Mouse (Mus musculus) right cerebral cortex, postnatal 4 days (tissue): ENCODE results near the gene Bmp2k.

Experiments
- DNase-seq: peaks from one replicate; pipeline ENCODE4 v3.0.0-alpha.2; 2022

The Bmp2k gene

DNA sequence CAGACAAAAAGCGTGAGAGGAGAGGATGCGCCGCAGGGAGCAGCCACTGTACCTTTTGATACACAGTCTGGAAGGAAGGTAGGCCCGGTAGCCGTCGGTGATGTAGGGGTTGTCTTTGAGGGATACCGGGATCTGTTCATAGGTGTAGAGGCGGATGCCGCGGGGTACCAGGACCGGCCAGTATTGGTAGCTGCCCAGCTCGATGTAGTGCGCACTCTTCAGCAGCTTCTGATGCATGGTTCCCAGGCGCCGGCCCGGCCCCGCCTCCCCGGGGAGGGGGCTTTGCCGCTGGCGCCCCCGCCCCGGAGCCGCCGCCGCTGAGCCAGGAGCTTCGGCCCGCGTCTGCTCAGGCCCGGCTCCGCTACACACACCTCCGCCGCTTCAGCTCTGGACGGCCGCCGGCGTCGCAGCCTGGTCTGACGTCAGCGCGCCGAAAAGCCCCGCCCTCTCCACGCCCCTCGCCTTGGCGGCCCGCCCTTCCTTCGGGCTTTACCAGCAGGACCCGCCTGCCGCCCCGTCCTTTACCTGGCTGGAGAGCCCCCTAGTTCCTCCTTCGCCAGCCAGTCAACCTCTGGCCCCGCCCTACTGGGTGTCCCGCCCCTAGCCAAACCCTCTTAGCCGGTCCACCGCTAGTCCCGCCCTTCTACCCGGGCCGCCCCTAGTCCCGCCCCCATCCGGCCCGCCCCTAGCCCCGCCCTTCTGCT, 113.9 kb downstream of the Bmp2k start, which contains the start of gene Paqr3:
Gene Paqr3 (minus strand): TSS at position 390 of the 704 bp plus-strand sequence.
- peak; percentile 98 for DNase-seq

DNA sequence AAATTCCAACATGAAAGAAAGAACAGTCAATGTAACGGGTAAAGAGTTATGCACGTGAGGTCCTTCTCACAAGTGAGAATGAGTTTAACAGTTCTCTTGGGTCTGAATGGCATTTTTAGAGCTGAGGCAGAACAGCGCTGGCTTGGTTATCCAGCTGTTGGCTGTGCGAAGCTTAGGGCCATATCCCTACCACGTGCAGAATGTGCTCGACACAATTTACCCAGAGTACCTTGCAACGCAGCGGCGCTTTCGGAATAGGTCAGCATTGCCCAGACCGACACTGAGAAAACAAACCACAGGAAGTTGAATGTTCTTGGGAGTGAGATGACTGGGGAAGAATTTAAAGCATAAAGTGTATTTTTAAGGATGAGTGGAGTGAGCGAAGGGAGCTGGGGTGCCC, 127.5 kb downstream of the Bmp2k start:
- no peak for DNase-seq

DNA sequence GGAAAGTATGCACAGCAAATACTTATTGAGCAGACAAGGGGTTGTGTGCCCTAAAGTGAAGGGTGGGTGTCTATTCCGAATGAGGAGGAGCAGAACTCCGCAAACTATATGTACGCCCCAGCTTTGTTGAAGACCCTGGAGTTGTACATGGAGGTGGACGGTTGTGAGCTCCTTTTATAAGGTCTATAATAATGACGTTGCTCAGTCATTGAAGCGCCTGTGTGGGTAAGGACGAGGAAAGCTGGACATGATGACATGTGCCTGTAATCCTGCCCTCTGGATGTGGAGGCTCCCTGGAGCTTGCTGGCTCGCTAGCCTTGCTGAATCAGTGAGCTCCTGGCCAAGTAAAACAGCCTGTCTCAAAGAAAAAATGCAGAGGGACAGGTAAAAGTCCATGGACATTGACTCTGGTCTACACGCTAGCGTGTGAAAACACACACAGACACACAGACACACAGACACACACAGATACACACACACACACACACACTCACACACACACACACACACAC, 128.0 kb downstream of the Bmp2k start:
- no peak for DNase-seq

DNA sequence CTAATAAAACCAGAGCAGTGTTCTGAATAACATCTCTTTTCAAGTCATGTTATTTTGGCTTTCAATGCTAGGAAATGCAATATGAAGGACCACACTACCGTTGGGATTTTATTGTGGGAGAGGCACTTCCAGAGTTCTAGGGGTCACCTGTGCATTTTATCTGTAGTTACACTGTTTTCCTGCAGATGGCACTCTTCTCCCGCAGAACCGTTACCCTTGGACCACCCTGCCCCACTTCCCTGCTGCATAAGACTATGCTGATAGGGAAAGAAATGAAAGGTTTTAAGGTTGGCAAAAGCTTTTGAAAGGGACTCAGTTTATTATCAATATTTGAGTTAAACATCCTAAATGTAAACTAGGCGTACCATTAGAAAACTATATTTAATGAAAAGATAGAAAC, 128.5 kb downstream of the Bmp2k start:
- DNase-seq: peak; percentile 47

DNA sequence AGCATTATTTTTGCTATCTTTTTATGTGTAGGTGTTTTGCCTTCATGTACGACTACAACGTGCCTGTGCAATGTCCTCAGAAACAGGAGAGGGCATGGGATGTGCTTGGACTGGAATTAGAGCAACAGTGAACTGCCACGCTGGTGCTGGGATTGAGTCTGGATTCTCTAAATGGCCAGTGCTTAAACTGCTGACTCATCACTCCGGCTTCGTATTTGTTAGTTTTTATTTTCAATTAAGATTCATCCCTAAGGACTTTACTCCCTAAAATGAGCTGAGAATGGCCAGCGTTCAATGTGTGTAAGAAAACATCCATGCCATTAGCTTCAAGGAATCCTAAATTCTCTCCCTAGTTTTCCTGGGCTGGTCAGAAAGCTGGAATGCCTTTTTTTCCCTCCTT, 129.8 kb downstream of the Bmp2k start:
- no peak for DNase-seq

DNA sequence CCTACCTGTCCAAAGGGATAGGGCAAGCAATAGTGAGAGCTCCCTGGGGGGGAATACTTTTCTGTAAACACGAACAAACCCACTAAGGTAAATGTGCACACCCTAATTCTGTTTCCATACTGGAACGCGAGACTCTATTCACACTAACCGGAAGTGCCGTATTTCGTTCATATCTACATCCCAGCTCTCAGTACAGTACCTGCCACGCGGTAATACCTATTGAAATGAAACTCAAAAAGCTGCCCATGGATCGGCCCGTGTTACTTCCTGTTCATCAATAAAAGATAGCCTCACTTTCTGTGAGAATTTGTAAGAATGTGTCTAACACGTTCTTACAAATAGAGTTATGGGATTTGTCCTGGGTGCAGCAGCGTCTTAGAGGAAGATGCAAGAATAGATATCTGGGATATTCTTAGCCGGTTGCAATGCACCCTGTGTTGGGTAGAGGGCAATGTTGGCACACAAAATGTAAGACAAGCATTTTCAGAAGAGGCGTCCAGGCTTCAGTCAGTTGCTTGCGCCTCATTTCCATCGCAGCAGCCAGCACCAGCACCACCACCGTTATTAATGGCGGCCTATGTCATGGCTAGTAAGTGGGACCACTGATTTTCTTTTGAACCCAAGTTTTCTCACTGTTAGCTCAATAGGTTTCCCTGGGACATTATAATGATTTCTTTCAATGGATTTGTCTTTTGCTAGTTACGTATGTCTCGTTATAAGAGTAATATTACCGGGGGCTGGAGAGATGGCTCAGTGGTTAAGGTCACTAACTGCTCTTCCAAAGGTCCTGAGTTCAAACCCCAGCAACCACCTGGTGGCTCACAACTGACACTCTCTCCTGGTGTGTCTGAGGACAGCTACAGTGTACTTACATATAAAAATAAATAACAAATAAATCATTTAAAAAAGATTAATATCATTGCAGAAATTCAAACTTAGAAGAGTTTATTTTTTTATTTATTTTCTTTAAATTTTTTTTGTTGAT, 131.0 kb downstream of the Bmp2k start:
- peak; percentile 63 for DNase-seq

DNA sequence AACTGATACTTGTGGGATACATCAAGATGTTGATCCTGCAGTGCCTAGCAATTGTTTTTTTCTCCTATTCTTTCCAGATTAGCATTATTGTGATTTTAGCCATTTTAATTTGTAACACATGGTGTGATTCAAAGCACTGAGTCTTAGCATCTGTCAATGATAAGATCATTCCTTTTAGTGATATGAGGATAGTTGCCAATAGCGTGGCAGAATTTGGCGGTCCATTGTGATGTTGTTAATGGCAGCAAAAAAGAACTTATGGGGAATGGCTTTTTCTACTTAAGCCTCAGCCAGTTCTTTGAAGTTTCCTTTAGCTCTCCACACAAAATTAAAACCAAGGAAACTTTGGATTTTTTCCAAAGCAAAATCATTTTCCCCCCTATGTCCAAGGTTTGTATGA, 132.1 kb downstream of the Bmp2k start:
- no peak for DNase-seq

DNA sequence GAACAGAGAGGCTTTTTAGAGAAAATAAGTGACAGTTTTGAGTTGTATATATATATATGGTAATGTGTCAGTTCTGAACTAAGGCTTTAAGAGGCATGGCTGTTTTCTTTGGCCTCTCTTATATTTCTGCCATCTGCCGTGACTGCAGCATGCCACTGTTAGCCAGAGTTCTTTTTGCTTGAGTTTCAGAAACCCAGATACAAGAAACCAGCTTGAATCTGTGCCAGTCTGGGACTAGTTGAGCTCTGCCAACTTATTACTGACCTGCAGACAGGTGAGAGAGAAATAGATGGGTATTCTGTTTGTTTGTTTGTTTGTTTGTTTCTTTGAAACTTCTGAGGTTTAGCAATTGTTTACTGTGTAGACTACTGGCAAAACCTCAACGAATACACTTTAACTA, 137.8 kb downstream of the Bmp2k start:
- no peak for DNase-seq
